Mouse (Mus musculus) R1 (cell line): Measurements from ENCODE around the gene Sectm1a.
"Not testable (repeated sequence)": the region's sequence is repeated elsewhere in the genome, so short reads cannot be mapped to it uniquely, and the experiment has no call there.

Experiments used
- DNase-seq: peaks from one replicate; pipeline ENCODE4 v3.0.0-alpha.2; 2018; ENCODE audit warnings: low read depth, low spot score

The Sectm1a gene

DNA sequence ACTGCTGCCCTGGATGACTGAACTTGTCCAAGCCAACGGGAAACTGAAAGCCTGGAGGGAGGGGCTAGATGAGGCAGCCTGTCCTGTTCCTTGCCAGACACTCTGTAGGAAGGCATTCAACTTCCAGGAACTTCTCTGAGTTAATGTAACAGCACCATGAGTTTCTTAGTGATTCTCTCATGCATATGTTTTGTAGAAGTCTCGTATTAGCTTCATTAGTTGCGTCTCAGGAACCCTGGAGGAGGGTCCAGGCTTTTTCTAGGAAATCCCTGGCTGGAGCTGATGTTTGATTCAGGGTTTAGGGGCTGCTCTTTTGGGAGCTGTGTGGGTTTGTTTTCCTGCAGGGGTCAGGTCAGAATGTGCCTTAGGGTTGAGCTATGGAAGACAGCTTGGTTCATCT, at the start of gene Sectm1a:
TSS of gene Sectm1a (minus strand) at position 101 of the 400 bp plus-strand sequence.
- no peak for DNase-seq

- DNase-seq, result no peak
Measured at GRCm38 (mm10) chr11:121129616-121130015, 48.6 kb upstream of the Sectm1a start.

DNA sequence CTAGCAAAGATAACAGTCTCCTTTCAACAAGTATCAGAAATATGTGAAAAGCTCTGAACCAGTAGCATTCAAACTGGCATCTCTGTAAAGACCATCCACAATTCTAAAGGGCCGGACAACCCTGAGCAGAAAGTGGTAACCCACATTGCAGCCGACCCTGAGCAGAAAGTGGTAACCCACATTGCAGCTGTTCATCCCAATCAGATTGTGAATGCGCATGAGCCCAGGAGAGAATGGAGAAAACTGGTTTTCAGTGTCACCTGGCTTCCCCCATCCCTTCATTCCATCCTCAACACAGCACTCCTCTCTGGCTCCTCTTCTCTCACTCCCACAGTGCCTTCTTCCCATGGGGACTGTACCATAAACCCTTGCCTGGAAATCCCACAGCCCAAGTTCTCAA, 46.4 kb upstream of the Sectm1a start:
- no peak for DNase-seq

DNA sequence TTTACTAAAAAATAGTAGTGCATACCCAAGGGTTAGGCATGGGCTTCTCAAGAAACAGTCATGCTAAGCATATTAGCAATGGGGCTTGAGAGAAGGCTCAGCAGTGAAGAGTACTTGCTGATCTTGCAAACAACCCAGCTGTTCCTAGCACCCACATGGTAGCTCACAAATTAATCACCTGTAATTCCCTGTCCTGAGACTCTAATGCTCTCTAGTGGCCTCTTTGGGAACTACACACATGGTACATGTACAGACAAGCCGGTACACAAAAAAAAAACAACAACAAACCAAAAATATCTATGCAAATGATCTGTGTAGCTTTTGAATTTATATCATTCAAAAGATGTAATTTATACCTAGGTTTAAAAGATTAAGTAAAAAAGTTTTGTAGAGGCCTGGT, 45.4 kb upstream of the Sectm1a start:
- DNase-seq, result peak; percentile 80

GRCm38 (mm10) chr11:121125522-121126172, 44.6 kb upstream of the Sectm1a start:
- no peak for DNase-seq

DNA sequence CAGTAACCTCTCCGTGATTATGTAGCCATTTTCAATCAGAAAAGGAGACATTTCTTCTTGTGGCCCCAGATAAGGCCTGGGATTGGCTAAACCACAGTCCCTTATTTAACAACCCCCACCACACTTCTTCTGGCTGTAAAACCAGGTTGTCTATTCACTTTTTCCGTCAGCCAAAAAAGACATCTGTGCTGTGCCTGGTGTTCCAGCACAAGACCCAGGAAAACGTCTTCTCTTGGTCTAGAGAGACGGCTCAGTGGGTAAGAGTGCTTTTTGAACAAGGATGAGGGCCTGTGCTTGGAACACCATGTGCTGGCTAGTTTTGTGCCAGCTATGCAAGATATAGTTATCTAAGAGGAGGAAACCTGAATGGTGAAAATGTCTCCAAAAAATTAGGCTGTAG, 42.4 kb upstream of the Sectm1a start:
- no peak for DNase-seq

- no peak for DNase-seq
Measured at GRCm38 (mm10) chr11:121122024-121122670, 41.1 kb upstream of the Sectm1a start.

GRCm38 (mm10) chr11:121121151-121121550, 40.1 kb upstream of the Sectm1a start:
- DNase-seq, result no peak

DNA sequence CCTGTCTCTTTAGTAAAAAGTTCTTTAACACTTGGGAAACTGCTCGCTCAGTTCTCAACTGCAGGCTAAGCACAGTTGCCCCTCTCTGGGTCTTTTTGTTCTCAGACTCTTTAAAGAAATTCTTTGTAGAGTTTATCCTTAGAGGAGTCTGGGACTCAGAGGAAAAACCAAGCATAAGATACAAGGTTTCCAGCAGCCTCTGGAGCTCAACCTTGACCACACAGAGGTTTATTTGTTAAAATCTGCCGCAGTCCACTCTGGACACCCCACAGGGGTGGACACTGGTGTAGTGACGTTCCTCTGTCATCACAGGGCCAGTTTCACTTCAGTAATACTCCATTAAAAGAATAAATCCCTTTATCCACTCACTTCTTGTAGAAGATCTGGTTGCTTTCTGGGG, 37.6 kb upstream of the Sectm1a start, which contains the start of gene Tex19.2:
TSS of gene Tex19.2 (minus strand) at position 101 of the 400 bp plus-strand sequence.
- no peak for DNase-seq

GRCm38 (mm10) chr11:121118106-121118505, 37.1 kb upstream of the Sectm1a start:
- peak; percentile 40 for DNase-seq

DNA sequence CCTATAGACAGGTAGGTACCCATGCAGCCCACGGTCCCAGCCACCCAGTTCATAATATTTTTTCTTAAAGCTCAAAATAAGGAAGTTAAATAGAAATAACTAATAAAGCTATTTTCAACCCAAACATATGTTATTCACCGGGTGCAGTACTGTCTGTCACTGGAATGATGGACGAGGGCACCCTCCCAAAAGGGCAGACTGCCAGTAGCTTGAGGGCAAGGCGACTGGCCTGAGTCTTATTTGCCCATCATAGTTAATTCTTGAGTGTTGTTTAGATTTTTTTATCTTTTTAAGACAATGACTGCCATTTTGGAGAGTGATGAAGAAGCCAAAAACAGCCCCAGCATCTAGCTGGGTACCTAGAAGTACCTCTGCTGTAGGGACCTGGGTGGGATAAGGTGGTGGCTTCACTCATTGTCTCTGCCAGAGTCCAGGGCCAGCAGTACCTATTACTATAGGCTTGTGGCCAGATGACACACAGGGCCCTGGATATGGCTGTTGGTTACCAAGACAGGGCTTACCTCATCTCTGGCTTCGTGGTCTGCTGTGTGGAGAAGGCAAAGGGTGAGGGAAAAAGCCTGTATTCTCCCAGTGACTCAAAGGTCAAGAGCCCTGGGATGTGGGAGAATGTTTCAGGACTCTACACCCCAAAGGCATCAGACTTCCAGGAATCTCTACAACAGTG, 31.2 kb upstream of the Sectm1a start:
- DNase-seq, result no peak

DNA sequence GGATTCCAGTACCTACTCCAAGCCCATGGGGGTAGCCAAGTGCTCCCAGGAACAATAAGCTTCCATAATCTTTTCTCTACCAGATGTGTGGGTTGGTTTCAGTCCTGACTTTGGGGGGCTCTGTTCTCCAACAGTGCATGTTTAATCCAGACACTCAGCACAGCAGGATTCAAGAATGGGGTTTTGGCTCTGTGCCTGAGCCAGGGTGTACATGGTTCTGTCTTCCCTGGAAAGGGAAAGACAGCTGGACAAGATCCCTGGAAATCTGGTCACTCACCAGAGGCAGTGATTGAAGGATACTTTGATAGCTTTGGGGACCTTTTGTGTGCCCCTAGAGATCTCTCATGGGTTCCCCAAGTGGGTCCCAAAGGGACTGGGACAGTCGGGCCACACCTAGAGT, 30.6 kb upstream of the Sectm1a start:
- DNase-seq, result no peak

DNA sequence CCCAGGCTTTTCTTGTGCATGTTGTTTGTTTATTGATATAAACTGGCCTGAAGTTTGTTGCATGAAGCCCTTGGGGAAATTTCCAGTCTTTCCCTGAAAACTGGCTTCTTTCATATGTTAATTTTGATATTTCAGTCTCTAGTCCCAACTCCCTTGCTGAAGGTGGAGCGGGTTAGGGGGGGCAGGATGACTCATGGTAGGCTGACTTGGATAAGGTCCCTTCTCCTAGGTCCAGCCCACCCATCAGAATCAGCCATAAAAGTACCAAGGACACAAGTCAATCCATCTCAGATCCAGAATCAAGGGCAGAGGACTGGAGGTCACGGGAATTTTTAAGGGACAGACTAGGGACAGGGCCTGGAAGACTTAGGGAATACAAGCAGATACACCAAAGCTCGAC, 30.0 kb upstream of the Sectm1a start:
- no peak for DNase-seq

DNA sequence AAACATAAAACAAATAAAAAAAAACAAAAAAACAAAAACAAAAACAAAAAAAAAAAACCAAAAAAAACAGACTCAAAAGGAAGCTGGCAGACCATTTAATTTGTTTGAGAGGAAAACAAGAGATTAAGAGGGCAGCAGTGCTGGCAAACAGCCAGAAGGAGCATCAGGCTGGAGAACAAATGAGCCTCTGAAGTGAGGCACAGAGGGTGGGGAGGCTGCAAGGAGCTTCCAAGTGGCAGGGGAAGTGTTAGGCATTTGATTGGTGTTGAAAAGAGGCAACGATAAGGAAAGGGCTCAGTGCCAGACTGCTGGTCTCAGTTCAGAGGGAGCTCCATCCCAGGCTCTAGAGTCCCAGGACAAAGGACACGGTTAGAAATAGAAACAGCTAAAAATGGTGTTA, 29.0 kb upstream of the Sectm1a start:
- no peak for DNase-seq

DNA sequence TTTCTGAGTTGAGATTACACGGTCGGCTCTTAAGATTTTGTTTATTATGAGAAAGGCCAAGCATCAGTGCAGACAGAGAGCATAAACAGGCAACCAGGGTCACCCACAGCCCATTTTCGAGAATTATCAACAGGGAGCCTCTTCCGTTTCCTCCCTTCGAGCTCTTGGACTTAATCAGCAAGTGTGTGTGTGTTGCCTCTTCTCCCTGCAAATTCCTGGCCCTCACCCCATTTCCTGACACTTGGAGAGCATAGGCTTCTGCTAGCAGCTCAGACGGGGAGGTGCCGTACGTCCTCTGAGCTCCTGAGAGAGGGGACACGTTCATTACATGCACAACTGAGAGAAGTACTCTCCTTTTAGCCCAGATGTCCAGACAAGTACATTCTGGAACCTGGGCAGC, 27.0 kb upstream of the Sectm1a start:
- DNase-seq, result no peak

DNA sequence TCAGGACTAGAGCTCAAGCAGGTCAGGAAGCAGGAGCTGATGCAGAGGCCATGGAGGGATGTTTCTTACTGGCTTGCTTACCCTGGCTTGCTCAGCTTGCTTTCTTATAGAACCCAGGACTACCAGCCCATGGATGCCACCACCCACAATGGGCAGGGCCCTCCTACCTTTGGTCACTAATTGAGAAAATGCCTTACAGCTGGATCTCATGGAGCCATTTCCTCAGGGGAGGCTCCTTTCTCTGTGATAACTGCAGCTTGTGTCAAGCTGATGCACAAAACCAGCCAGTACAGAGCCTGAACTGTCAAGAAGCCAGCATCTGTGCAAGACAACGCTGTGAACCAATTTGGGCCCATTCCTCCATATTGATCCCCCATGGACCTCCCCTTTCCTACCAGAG, 26.2 kb upstream of the Sectm1a start:
- not testable (repeated sequence) for DNase-seq

- DNase-seq, result no peak
Measured at GRCm38 (mm10) chr11:121101124-121101805, 20.2 kb upstream of the Sectm1a start.

GRCm38 (mm10) chr11:121100692-121101091, 19.7 kb upstream of the Sectm1a start:
- DNase-seq, result no peak

- no peak for DNase-seq
Measured at GRCm38 (mm10) chr11:121099762-121100161, 18.7 kb upstream of the Sectm1a start.

DNA sequence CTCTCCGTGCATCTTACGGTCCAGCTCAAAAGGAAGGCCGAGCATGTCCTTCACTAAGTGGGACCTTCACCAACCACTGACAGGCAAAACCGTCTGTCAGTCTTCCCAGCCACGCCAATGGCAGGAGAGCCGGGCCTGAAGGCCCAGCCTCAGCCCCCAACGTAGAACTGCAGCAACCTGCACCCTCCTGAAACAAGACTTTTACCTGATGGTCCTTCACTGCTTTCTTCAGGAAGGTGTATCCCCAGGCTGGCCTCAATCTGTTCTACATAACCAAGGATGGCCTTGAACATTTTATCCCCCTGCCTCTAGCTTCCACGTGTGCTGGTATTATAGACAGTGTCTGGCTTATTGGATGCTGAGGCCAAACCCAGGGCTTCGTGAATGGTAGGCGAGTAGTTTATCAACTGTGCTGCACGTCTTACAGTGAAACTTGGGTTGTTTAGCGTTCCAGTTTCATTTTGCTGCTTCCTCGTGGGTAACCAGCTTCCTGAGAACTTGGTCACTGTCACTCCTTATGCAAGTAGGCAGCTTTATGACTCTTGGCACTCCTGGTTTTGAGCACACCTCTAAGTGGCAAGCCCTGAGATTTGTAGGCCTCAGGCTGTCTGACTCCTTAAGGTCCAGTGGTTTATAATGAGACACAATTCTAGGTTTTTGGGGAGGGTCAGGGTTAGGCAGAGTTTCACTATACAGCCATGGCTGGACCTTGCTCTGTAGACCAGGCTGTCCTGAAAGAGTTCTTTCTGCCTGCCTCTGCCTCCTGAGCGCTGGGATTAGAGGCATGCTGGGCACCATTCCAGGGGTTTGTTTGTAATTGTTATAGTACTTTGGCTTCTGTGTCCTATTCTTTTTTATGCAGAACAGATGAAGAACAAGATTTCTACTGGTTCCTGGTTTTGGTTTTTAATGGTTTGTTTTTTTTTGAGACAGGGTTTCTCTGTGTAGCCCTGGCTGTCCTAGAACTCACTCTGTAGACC, 11.9 kb upstream of the Sectm1a start:
- no peak for DNase-seq

DNA sequence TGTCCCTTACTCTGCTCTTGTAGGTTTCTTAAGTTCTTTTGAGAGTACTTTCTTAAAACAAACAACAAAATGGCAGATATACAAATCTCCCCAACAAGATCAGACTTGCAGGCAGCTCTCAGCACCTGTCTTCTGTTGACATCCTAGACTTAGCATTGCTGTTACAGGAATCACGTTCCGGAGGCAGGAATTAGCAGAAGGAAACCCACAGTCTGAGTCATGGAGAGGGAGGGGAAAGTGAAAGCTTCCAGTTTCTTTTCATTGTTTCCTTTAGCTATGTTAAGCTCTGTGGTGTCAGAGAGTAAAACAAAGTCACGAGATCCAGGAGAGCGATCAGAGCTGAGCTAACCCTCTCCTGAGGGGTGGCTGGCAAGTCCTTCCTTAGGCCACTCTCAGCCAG, 9.9 kb upstream of the Sectm1a start:
- no peak for DNase-seq
